Comparison of ENCODE assay signal across 26 mouse cellular contexts in genomic region chr2:79630231-79630630, GRCm38 (mm10).
"Had no signal": no experiment of that assay in that cellular context is flagged by ENCODE, and none has a peak within 500 bp of the region (broad histone marks: within the 10 kb centered on the region; RNA-seq: fewer than 3 reads in every experiment).

No protein-coding gene starts in this region.

- H3K4me3 ChIP-seq: gastrocnemius, adult 2 months; heart, embryonic 10.5 days; heart, embryonic 12.5 days; hindbrain, embryonic 10.5 days; hindbrain, embryonic 12.5 days; intestine, embryonic 15.5 days; left cerebral cortex, adult 2 months; limb, embryonic 10.5 days; limb, embryonic 12.5 days; liver, embryonic 13.5 days had no signal

- H3K4me1 ChIP-seq: heart, embryonic 10.5 days; heart, embryonic 12.5 days; hindbrain, embryonic 10.5 days; hindbrain, embryonic 12.5 days; intestine, embryonic 15.5 days; limb, embryonic 12.5 days had no signal

- H3K9me3 ChIP-seq: heart, embryonic 10.5 days; heart, embryonic 12.5 days; hindbrain, embryonic 10.5 days; hindbrain, embryonic 12.5 days; intestine, embryonic 15.5 days; limb, embryonic 10.5 days; limb, embryonic 12.5 days; liver, embryonic 13.5 days had no signal

- H3K4me2 ChIP-seq: heart, embryonic 12.5 days; hindbrain, embryonic 12.5 days; hindbrain, embryonic 14.5 days; intestine, embryonic 15.5 days; limb, embryonic 12.5 days; liver, embryonic 11.5 days; liver, embryonic 13.5 days had no signal

- H3K36me3 ChIP-seq: heart, embryonic 10.5 days; heart, embryonic 12.5 days; hindbrain, embryonic 10.5 days; hindbrain, embryonic 12.5 days; intestine, embryonic 15.5 days; limb, embryonic 10.5 days; limb, embryonic 12.5 days; liver, embryonic 13.5 days had no signal

- H3K9ac ChIP-seq: heart, embryonic 12.5 days; hindbrain, embryonic 12.5 days; hindbrain, embryonic 14.5 days; intestine, embryonic 15.5 days; limb, embryonic 12.5 days; liver, embryonic 13.5 days had no signal

- ATAC-seq: hindbrain, embryonic 16.5 days; inflammation-experienced regulatory T-cells, adult 6 months; intestine, embryonic 15.5 days; intestine, postnatal 0 days had no signal

- DNase-seq: gastrocnemius, adult 2 months; gastrocnemius, postnatal 10 days; gastrocnemius, postnatal 25 days; heart, adult 18-20 months; heart, postnatal 10 days; heart, postnatal 4 days; kidney, adult 18-20 months; kidney, adult 8-10 months; kidney, postnatal 10 days; kidney, postnatal 25 days; kidney, postnatal 4 days; liver; liver, embryonic 13.5 days had no signal

- H3K27ac ChIP-seq: gastrocnemius, adult 2 months; heart, embryonic 10.5 days; hindbrain, embryonic 10.5 days; hindbrain, embryonic 12.5 days; hindbrain, embryonic 14.5 days; intestine, embryonic 15.5 days; left cerebral cortex, adult 2 months; limb, embryonic 10.5 days; limb, embryonic 12.5 days; liver, embryonic 13.5 days had no signal

- H3K27me3 ChIP-seq: heart, embryonic 12.5 days; hindbrain, embryonic 12.5 days; intestine, embryonic 15.5 days; limb, embryonic 12.5 days; liver, embryonic 13.5 days had no signal
